Mouse (Mus musculus): ENCODE data around the gene Agpat2. TPM values are rescaled to one million over a fixed set of nuclear protein-coding genes. Genes with fewer than 3 reads are reported as not detected.

The Agpat2 gene
- polyA plus RNA-seq, 1 experiment from 2014 or later = 57.0 TPM

DNA sequence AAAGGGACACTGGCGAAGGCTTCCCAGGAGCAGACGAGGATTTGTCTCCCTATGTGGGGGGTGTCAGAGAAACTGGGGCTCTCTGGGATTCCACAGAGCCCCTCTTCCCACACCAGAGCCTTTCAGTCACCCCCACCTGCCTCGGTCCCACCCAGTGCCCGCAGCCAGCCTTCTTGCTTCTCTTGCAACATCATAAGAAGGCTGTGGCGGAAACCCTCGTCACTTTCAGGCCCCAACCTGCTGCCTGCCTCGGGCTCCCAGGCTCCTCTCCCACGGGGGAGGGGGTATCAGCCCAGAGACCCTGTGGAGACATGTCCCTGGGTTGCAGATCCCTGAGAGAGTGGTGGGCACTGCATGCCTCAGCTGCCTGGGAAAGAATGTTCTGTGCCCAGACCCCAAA lies 52.8 kb downstream of the Agpat2 start:
- no peak overlapping the region for H3K27ac ChIP-seq (ENCODE audit: low read length)
- 73% methylated on average over 8 of the region's 8 CpGs for WGBS
- H3K4me1 ChIP-seq (ENCODE audit: insufficient read depth, low read length) = peaks cover 21% of the 10 kb centered on the region

GRCm38 (mm10) chr2:26550777-26551176 lies 53.4 kb downstream of the Agpat2 start:
- H3K27ac ChIP-seq (ENCODE audit: low read length) = no peak overlapping the region
- ATAC-seq (ENCODE audit: low FRiP score, low TSS enrichment) = no peak
- H3K4me1 ChIP-seq (ENCODE audit: insufficient read depth, low read length) = peaks cover 18% of the 10 kb centered on the region
- no peak overlapping the region for H3K4me2 ChIP-seq (replicated peaks; ENCODE audit: low read depth, low read length)
- H3K36me3 ChIP-seq (ENCODE audit: insufficient read depth, low read length) = no peaks in the 10 kb centered on the region
- H3K9ac ChIP-seq (replicated peaks; ENCODE audit: low read length) = no peak overlapping the region
- no peaks in the 10 kb centered on the region for H3K27me3 ChIP-seq (ENCODE audit: insufficient read depth, low read length)
- H3K9me3 ChIP-seq (ENCODE audit: low read length) = no peaks in the 10 kb centered on the region
- no peak overlapping the region for H3K4me3 ChIP-seq (ENCODE audit: low read length)
- 72% methylated on average over 3 of the region's 3 CpGs for WGBS

More for the DNA sequence above, 52.8 kb downstream of the Agpat2 start:
- no peaks in the 10 kb centered on the region for H3K27me3 ChIP-seq (ENCODE audit: insufficient read depth, low read length)
- no peak overlapping the region for H3K4me2 ChIP-seq (replicated peaks; ENCODE audit: low read depth, low read length)
- H3K9me3 ChIP-seq (ENCODE audit: low read length) = no peaks in the 10 kb centered on the region
- no peaks in the 10 kb centered on the region for H3K36me3 ChIP-seq (ENCODE audit: insufficient read depth, low read length)
- no peak overlapping the region for H3K4me3 ChIP-seq (ENCODE audit: low read length)
- ATAC-seq (ENCODE audit: low FRiP score, low TSS enrichment) = no peak
- H3K9ac ChIP-seq (replicated peaks; ENCODE audit: low read length) = no peak overlapping the region

GRCm38 (mm10) chr2:26550205-26550604 lies 54.0 kb downstream of the Agpat2 start:
- no peak for ATAC-seq (ENCODE audit: low FRiP score, low TSS enrichment)
- Histone ChIP-seq H3K4me1 (ENCODE audit: insufficient read depth, low read length) (peaks cover 18% of the 10 kb centered on the region), H3K9ac (replicated peaks; ENCODE audit: low read length) (no peak overlapping the region), H3K27ac (ENCODE audit: low read length) (no peak overlapping the region), H3K27me3 (ENCODE audit: insufficient read depth, low read length) (no peaks in the 10 kb centered on the region), H3K4me2 (replicated peaks; ENCODE audit: low read depth, low read length) (no peak overlapping the region), H3K9me3 (ENCODE audit: low read length) (no peaks in the 10 kb centered on the region), H3K4me3 (ENCODE audit: low read length) (no peak overlapping the region), H3K36me3 (ENCODE audit: insufficient read depth, low read length) (no peaks in the 10 kb centered on the region)
- WGBS = 69% methylated on average over 3 of the region's 3 CpGs

- H3K27me3 ChIP-seq (ENCODE audit: insufficient read depth, low read length) = no peaks in the 10 kb centered on the region
- H3K4me2 ChIP-seq (replicated peaks; ENCODE audit: low read depth, low read length) = no peak overlapping the region
- H3K4me1 ChIP-seq (ENCODE audit: insufficient read depth, low read length) = peaks cover 18% of the 10 kb centered on the region
- H3K9me3 ChIP-seq (ENCODE audit: low read length) = no peaks in the 10 kb centered on the region
- H3K27ac ChIP-seq (ENCODE audit: low read length) = no peak overlapping the region
- H3K4me3 ChIP-seq (ENCODE audit: low read length) = no peak overlapping the region
- no peak for ATAC-seq (ENCODE audit: low FRiP score, low TSS enrichment)
- no peak overlapping the region for H3K9ac ChIP-seq (replicated peaks; ENCODE audit: low read length)
- 56% methylated on average over 10 of the region's 10 CpGs for WGBS
- no peaks in the 10 kb centered on the region for H3K36me3 ChIP-seq (ENCODE audit: insufficient read depth, low read length)
These were observed 54.4 kb downstream of the Agpat2 start for GRCm38 (mm10) chr2:26549801-26550200.

DNA sequence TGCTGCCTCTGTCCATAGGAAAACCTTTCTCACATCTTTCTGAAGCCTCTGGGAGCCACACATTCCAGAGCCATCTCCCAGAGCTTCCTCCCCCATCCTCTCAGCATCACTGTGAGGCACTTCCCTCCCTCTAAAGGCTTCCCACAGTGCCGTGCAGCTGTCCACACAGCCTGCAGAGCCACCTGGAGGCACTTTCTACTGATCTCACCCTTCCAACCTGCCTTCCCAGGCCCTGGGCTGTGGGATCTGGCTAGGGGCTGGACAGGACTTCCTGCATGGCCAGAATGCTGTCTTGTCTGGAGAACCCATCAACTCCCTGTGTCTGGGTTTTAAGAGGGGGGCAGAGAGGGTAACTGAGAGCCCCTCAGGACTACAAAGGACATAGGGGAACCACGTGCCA lies 56.7 kb downstream of the Agpat2 start:
- Histone ChIP-seq H3K4me2 (replicated peaks; ENCODE audit: low read depth, low read length) (no peak overlapping the region), H3K27me3 (ENCODE audit: insufficient read depth, low read length) (no peaks in the 10 kb centered on the region), H3K27ac (ENCODE audit: low read length) (no peak overlapping the region), H3K36me3 (ENCODE audit: insufficient read depth, low read length) (no peaks in the 10 kb centered on the region), H3K9ac (replicated peaks; ENCODE audit: low read length) (0 out of 2 replicates have a peak overlapping the region, but pooled peaks have one; percentile 5), H3K4me1 (ENCODE audit: insufficient read depth, low read length) (peaks cover 33% of the 10 kb centered on the region), H3K4me3 (ENCODE audit: low read length) (no peak overlapping the region), H3K9me3 (ENCODE audit: low read length) (no peaks in the 10 kb centered on the region)
- peak; percentile 81 for ATAC-seq (ENCODE audit: low FRiP score, low TSS enrichment)
- WGBS = 24% methylated on average over 2 of the region's 2 CpGs

- Histone ChIP-seq H3K9ac (replicated peaks; ENCODE audit: low read length) (0 out of 2 replicates have a peak overlapping the region, but pooled peaks have one; percentile 9), H3K4me1 (ENCODE audit: insufficient read depth, low read length) (peaks cover 40% of the 10 kb centered on the region), H3K4me3 (ENCODE audit: low read length) (no peak overlapping the region), H3K9me3 (ENCODE audit: low read length) (no peaks in the 10 kb centered on the region), H3K36me3 (ENCODE audit: insufficient read depth, low read length) (no peaks in the 10 kb centered on the region), H3K27ac (ENCODE audit: low read length) (peak overlapping the region; percentile 48), H3K4me2 (replicated peaks; ENCODE audit: low read depth, low read length) (no peak overlapping the region), H3K27me3 (ENCODE audit: insufficient read depth, low read length) (no peaks in the 10 kb centered on the region)
- 23% methylated on average over 3 of the region's 3 CpGs for WGBS
- ATAC-seq (ENCODE audit: low FRiP score, low TSS enrichment) = peak; percentile 28; the same call in 1 of the 2 replicates
These were observed 60.0 kb downstream of the Agpat2 start for GRCm38 (mm10) chr2:26544265-26544664.

- Histone ChIP-seq H3K36me3 (ENCODE audit: insufficient read depth, low read length) (no peaks in the 10 kb centered on the region), H3K4me1 (ENCODE audit: insufficient read depth, low read length) (peaks cover 40% of the 10 kb centered on the region), H3K9ac (replicated peaks; ENCODE audit: low read length) (0 out of 2 replicates have a peak overlapping the region, but pooled peaks have one; percentile 2), H3K27me3 (ENCODE audit: insufficient read depth, low read length) (no peaks in the 10 kb centered on the region), H3K9me3 (ENCODE audit: low read length) (no peaks in the 10 kb centered on the region), H3K27ac (ENCODE audit: low read length) (0 out of 2 replicates have a peak overlapping the region, but pooled peaks have one; percentile 48), H3K4me2 (replicated peaks; ENCODE audit: low read depth, low read length) (no peak overlapping the region), H3K4me3 (ENCODE audit: low read length) (no peak overlapping the region)
- 62% methylated on average over 8 of the region's 8 CpGs for WGBS
- ATAC-seq (ENCODE audit: low FRiP score, low TSS enrichment) = no peak
These were observed 60.4 kb downstream of the Agpat2 start for GRCm38 (mm10) chr2:26543768-26544167.

DNA sequence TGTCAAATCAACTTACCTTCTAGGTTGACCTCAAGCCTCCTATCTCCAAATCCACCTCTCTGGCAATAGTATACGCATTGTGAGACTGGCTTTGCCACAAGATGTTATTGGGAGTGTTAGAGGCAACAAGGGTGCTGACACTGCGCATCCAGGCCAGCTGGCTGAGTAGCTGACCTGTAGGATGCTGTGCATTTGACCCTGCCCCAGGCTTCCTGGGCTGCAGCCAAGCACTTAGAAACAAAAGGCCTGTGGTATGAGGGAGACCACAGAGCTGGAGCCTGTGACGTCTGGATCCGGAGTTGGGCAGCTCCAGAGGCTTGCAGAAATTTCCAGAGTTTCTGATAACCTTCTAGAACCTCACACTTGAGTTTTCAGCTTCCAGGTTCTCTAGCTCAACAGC lies 61.1 kb downstream of the Agpat2 start:
- no peaks in the 10 kb centered on the region for H3K36me3 ChIP-seq (ENCODE audit: insufficient read depth, low read length)
- no peak for ATAC-seq (ENCODE audit: low FRiP score, low TSS enrichment)
- H3K27ac ChIP-seq (ENCODE audit: low read length) = no peak overlapping the region
- no peak overlapping the region for H3K4me2 ChIP-seq (replicated peaks; ENCODE audit: low read depth, low read length)
- WGBS = 63% methylated on average over 4 of the region's 4 CpGs
- no peaks in the 10 kb centered on the region for H3K9me3 ChIP-seq (ENCODE audit: low read length)
- H3K9ac ChIP-seq (replicated peaks; ENCODE audit: low read length) = no peak overlapping the region
- no peak overlapping the region for H3K4me3 ChIP-seq (ENCODE audit: low read length)
- H3K27me3 ChIP-seq (ENCODE audit: insufficient read depth, low read length) = no peaks in the 10 kb centered on the region
- peaks cover 40% of the 10 kb centered on the region for H3K4me1 ChIP-seq (ENCODE audit: insufficient read depth, low read length)

MicroRNAs encoded within 50 kb of the gene (microRNA counts, 519-probe panel; counts per million panel counts)
- 4,923 counts per million, percentile 97 among the panel's probes with 10 or more counts for microRNA mmu-miR-126-3p
- 3,967 counts per million, percentile 89 among the panel's probes with 10 or more counts for microRNA mmu-miR-126-5p

Small RNA genes lying within 50 kb of the gene (microRNA-seq; reads per million reads assigned to microRNA genes)
- gene Mir126a = 2.4 reads per million, percentile 10 among the genes with 10 or more reads in this experiment
- gene Mir126b = not detected

Other genes with a start within 250 kb of the Agpat2 start
- 0.92 and 1.4 TPM in 2 replicates for gene Card9, start 243.5 kb downstream of the Agpat2 start, polyA plus RNA-seq (2015; fragmentation: Nextera tagmentation; extraction: Ambion mirVana)
- 31.7 and 35.3 TPM in 2 replicates for gene Snapc4, start 223.8 kb downstream of the Agpat2 start, polyA plus RNA-seq (2015; fragmentation: Nextera tagmentation; extraction: Ambion mirVana)
- gene Entr1, start 215.1 kb downstream of the Agpat2 start, polyA plus RNA-seq (2015; fragmentation: Nextera tagmentation; extraction: Ambion mirVana) = 125 and 127 TPM in 2 replicates
- 122 TPM in 2 replicates for gene Pmpca, start 215.1 kb downstream of the Agpat2 start, polyA plus RNA-seq (2015; fragmentation: Nextera tagmentation; extraction: Ambion mirVana)
- 24.9 and 26.6 TPM in 2 replicates for gene Inpp5e, start 195.2 kb downstream of the Agpat2 start, polyA plus RNA-seq (2015; fragmentation: Nextera tagmentation; extraction: Ambion mirVana)
- gene Sec16a, start 159.2 kb downstream of the Agpat2 start, polyA plus RNA-seq (2015; fragmentation: Nextera tagmentation; extraction: Ambion mirVana) = 27.6 and 28.6 TPM in 2 replicates
- gene Notch1, start 87.8 kb downstream of the Agpat2 start, polyA plus RNA-seq (2015; fragmentation: Nextera tagmentation; extraction: Ambion mirVana) = 23.7 and 27.0 TPM in 2 replicates
- gene Egfl7, start 24.4 kb downstream of the Agpat2 start, polyA plus RNA-seq (2015; fragmentation: Nextera tagmentation; extraction: Ambion mirVana) = 257 and 266 TPM in 2 replicates
- not detected in 2 replicates for gene Gm20532, start 17.8 kb downstream of the Agpat2 start, polyA plus RNA-seq (2015; fragmentation: Nextera tagmentation; extraction: Ambion mirVana)
- gene Fam69b, start 24.0 kb upstream of the Agpat2 start, polyA plus RNA-seq (2015; fragmentation: Nextera tagmentation; extraction: Ambion mirVana) = 39.3 and 40.3 TPM in 2 replicates
- gene Lcn4, start 66.9 kb upstream of the Agpat2 start, polyA plus RNA-seq (2015; fragmentation: Nextera tagmentation; extraction: Ambion mirVana) = not detected in 2 replicates

All from kidney, embryonic 16.5 days (tissue).